Mouse (Mus musculus): ENCODE measurements around the gene Tns1. TPM values are rescaled to one million over a fixed set of nuclear protein-coding genes. Genes with fewer than 3 reads are reported as not detected.

Gene Tns1
- polyA plus RNA-seq, 1 experiment: 117 TPM

GRCm38 (mm10) chr1:74030901-74031360, 93.3 kb downstream of the Tns1 start:
- 87% methylated on average over 3 of the region's 3 CpGs for WGBS
- DNase-seq: no peak
- Histone ChIP-seq H3K4me3 (ENCODE audit: control insufficient read depth, insufficient read depth, low read length) (no peak overlapping the region), H3K36me3 (ENCODE audit: control insufficient read depth, insufficient read depth, low read length) (no peaks in the 10 kb centered on the region), H3K27ac (ENCODE audit: control insufficient read depth, insufficient read depth, low read length) (no peak overlapping the region), H3K27me3 (ENCODE audit: control insufficient read depth, insufficient read depth, low read length) (no peaks in the 10 kb centered on the region), H3K4me1 (replicated peaks; ENCODE audit: control insufficient read depth, insufficient read depth, low read length) (no peaks in the 10 kb centered on the region)
- TF ChIP-seq POLR2A (IDR thresholded peaks at IDR 0.05; ENCODE audit: control insufficient read depth, extremely low read depth, insufficient read depth, low read length, poor library complexity) (no peak), CTCF (IDR thresholded peaks at IDR 0.05; ENCODE audit: borderline replicate concordance, control insufficient read depth, extremely low read depth, insufficient read depth, low read length, poor library complexity) (no peak)

- no peak for TF ChIP-seq CTCF (IDR thresholded peaks at IDR 0.05; ENCODE audit: borderline replicate concordance, control insufficient read depth, extremely low read depth, insufficient read depth, low read length, poor library complexity)
- no peak for TF ChIP-seq POLR2A (IDR thresholded peaks at IDR 0.05; ENCODE audit: control insufficient read depth, extremely low read depth, insufficient read depth, low read length, poor library complexity)
- H3K27me3 ChIP-seq (ENCODE audit: control insufficient read depth, insufficient read depth, low read length): no peaks in the 10 kb centered on the region
- H3K36me3 ChIP-seq (ENCODE audit: control insufficient read depth, insufficient read depth, low read length): no peaks in the 10 kb centered on the region
- WGBS: 78% methylated on average over 1 of the region's 1 CpGs
- no peak overlapping the region for H3K4me3 ChIP-seq (ENCODE audit: control insufficient read depth, insufficient read depth, low read length)
- H3K27ac ChIP-seq (ENCODE audit: control insufficient read depth, insufficient read depth, low read length): no peak overlapping the region
- H3K4me1 ChIP-seq (replicated peaks; ENCODE audit: control insufficient read depth, insufficient read depth, low read length): no peaks in the 10 kb centered on the region
- DNase-seq: no peak
Observed at GRCm38 (mm10) chr1:74030285-74030684, 94.0 kb downstream of the Tns1 start.

GRCm38 (mm10) chr1:74029669-74030068, 94.6 kb downstream of the Tns1 start:
- no peak overlapping the region for H3K4me3 ChIP-seq (ENCODE audit: control insufficient read depth, insufficient read depth, low read length)
- TF ChIP-seq CTCF (IDR thresholded peaks at IDR 0.05; ENCODE audit: borderline replicate concordance, control insufficient read depth, extremely low read depth, insufficient read depth, low read length, poor library complexity) (no peak), POLR2A (IDR thresholded peaks at IDR 0.05; ENCODE audit: control insufficient read depth, extremely low read depth, insufficient read depth, low read length, poor library complexity) (no peak)
- DNase-seq: no peak
- H3K27ac ChIP-seq (ENCODE audit: control insufficient read depth, insufficient read depth, low read length): no peak overlapping the region
- H3K27me3 ChIP-seq (ENCODE audit: control insufficient read depth, insufficient read depth, low read length): no peaks in the 10 kb centered on the region
- WGBS: 94% methylated on average over 3 of the region's 3 CpGs
- H3K4me1 ChIP-seq (replicated peaks; ENCODE audit: control insufficient read depth, insufficient read depth, low read length): no peaks in the 10 kb centered on the region
- no peaks in the 10 kb centered on the region for H3K36me3 ChIP-seq (ENCODE audit: control insufficient read depth, insufficient read depth, low read length)

- DNase-seq: no peak
- Histone ChIP-seq H3K27ac (ENCODE audit: control insufficient read depth, insufficient read depth, low read length) (no peak overlapping the region), H3K36me3 (ENCODE audit: control insufficient read depth, insufficient read depth, low read length) (no peaks in the 10 kb centered on the region), H3K4me1 (replicated peaks; ENCODE audit: control insufficient read depth, insufficient read depth, low read length) (no peaks in the 10 kb centered on the region), H3K27me3 (ENCODE audit: control insufficient read depth, insufficient read depth, low read length) (no peaks in the 10 kb centered on the region), H3K4me3 (ENCODE audit: control insufficient read depth, insufficient read depth, low read length) (no peak overlapping the region)
- TF ChIP-seq CTCF (IDR thresholded peaks at IDR 0.05; ENCODE audit: borderline replicate concordance, control insufficient read depth, extremely low read depth, insufficient read depth, low read length, poor library complexity): no peak
- WGBS: 90% methylated on average over 5 of the region's 5 CpGs
Observed at GRCm38 (mm10) chr1:74028881-74029266, 95.4 kb downstream of the Tns1 start.

- no peak for TF ChIP-seq CTCF (IDR thresholded peaks at IDR 0.05; ENCODE audit: borderline replicate concordance, control insufficient read depth, extremely low read depth, insufficient read depth, low read length, poor library complexity)
- TF ChIP-seq POLR2A (IDR thresholded peaks at IDR 0.05; ENCODE audit: control insufficient read depth, extremely low read depth, insufficient read depth, low read length, poor library complexity): no peak
- no peaks in the 10 kb centered on the region for H3K4me1 ChIP-seq (replicated peaks; ENCODE audit: control insufficient read depth, insufficient read depth, low read length)
- DNase-seq: no peak
- H3K27ac ChIP-seq (ENCODE audit: control insufficient read depth, insufficient read depth, low read length): no peak overlapping the region
- no peaks in the 10 kb centered on the region for H3K27me3 ChIP-seq (ENCODE audit: control insufficient read depth, insufficient read depth, low read length)
- WGBS: 87% methylated on average over 13 of the region's 13 CpGs
- H3K36me3 ChIP-seq (ENCODE audit: control insufficient read depth, insufficient read depth, low read length): no peaks in the 10 kb centered on the region
- H3K4me3 ChIP-seq (ENCODE audit: control insufficient read depth, insufficient read depth, low read length): no peak overlapping the region
Observed at GRCm38 (mm10) chr1:74028118-74028880, 96.0 kb downstream of the Tns1 start.

- 0 out of 2 replicates have a peak, but pooled peaks cover 4% of the 10 kb centered on the region for H3K4me1 ChIP-seq (replicated peaks; ENCODE audit: control insufficient read depth, insufficient read depth, low read length)
- DNase-seq: no peak
- TF ChIP-seq CTCF (IDR thresholded peaks at IDR 0.05; ENCODE audit: borderline replicate concordance, control insufficient read depth, extremely low read depth, insufficient read depth, low read length, poor library complexity) (no peak), POLR2A (IDR thresholded peaks at IDR 0.05; ENCODE audit: control insufficient read depth, extremely low read depth, insufficient read depth, low read length, poor library complexity) (no peak)
- no peaks in the 10 kb centered on the region for H3K27me3 ChIP-seq (ENCODE audit: control insufficient read depth, insufficient read depth, low read length)
- WGBS: 66% methylated on average over 11 of the region's 11 CpGs
- H3K4me3 ChIP-seq (ENCODE audit: control insufficient read depth, insufficient read depth, low read length): no peak overlapping the region
- no peak overlapping the region for H3K27ac ChIP-seq (ENCODE audit: control insufficient read depth, insufficient read depth, low read length)
- no peaks in the 10 kb centered on the region for H3K36me3 ChIP-seq (ENCODE audit: control insufficient read depth, insufficient read depth, low read length)
Observed at GRCm38 (mm10) chr1:74027559-74028091, 96.6 kb downstream of the Tns1 start.
